In the genomic region with DNA sequence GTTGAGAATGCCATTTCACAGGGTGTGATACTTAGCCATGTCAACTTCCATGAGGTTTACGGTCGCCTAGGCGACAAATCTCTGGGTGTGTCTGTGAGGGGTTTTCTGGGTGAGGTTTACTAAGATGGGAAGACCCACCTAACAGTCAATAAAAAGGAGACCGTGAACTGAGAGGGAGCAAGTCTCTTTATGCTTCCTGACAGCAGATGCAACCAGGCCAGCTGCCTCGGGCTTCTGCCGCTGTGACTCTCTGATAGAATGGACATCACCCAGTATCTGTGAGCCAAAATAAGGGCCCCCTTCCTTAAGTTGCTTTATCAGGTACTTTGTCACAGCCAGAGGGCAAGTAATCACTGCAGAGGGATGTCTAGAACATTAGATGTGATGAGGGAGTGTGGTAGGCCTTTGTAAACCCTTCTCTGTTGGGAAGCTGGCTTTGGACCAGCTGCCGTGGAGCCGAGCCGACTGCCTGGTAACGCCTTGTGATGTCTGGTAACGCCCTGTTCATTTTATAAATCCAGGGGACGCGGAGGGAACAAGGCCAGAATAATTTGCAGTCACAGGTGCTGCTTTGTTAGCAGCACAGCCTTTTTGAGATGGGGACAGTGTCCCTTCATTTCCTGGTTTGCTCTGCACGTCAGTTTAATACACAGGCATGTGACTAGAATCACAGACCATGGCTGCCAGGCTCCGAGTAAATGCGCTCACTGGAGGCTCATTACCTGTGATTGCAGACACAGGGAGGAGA, we compare ENCODE assay signal across 8 mouse cellular contexts. TPM values are rescaled to one million over a fixed set of nuclear protein-coding genes. Genes with fewer than 3 reads are reported as not detected.
DNase-seq lines count a peak whose midpoint lies in the region; ATAC-seq lines count a peak whose summit lies in the region.

No protein-coding gene starts in this region.

- H3K9ac ChIP-seq in midbrain, embryonic 15.5 days: peak overlapping the region; percentile 25; the same call in 1 of the 2 replicates

- peaks cover 49% of the 10 kb centered on the region for H3K4me1 ChIP-seq in midbrain, embryonic 15.5 days

- DNase-seq in lung, postnatal 14 days: peak; percentile 35
- DNase-seq in lung, postnatal 4 days: no peak
- peak; percentile 81 to 84 for DNase-seq in cerebellum, postnatal 25 days
- DNase-seq in gastrocnemius, postnatal 36 days: peak; percentile 34 to 37
- no peak for DNase-seq in liver

- 26% methylated on average over 16 of the region's 16 CpGs for WGBS in midbrain, embryonic 15.5 days

- no peaks in the 10 kb centered on the region for H3K9me3 ChIP-seq in midbrain, embryonic 15.5 days

- no peaks in the 10 kb centered on the region for H3K27me3 ChIP-seq in midbrain, embryonic 15.5 days (replicated peaks)

- peak overlapping the region; percentile 75 for H3K27ac ChIP-seq in midbrain, embryonic 15.5 days

- ATAC-seq in midbrain, embryonic 15.5 days (replicated peaks): peak; percentile 55
- no peak for ATAC-seq in frontal cortex, adult (ENCODE audit: low TSS enrichment)
- no peak for ATAC-seq in erythroid progenitor cell, adult 5-6 weeks (replicated peaks; ENCODE audit: low FRiP score, poor library complexity, severe bottlenecking)

- H3K36me3 ChIP-seq in midbrain, embryonic 15.5 days (replicated peaks): no peaks in the 10 kb centered on the region

- peak overlapping the region; percentile 30 for H3K4me2 ChIP-seq in midbrain, embryonic 15.5 days

- intact Hi-C loops in gastrocnemius, postnatal 36 days (cut with DNase I): no loop called here

- H3K4me3 ChIP-seq in midbrain, embryonic 15.5 days: no peak overlapping the region

RNA-seq across cellular contexts. Expression of a gene that starts 58.8 kb away (rescaled TPM):
- total RNA-seq in gastrocnemius, postnatal 36 days (2021): 1 to 10 TPM; 3.0 to 4.8 TPM
- 102 and 105 TPM in 2 replicates for polyA plus RNA-seq in midbrain, embryonic 15.5 days (2015; fragmentation: Nextera tagmentation; extraction: Ambion mirVana)
- 0.84 and 2.9 TPM in 2 replicates for total RNA-seq in erythroid progenitor cell, adult 5-6 weeks (2015; ENCODE audit: low replicate concordance)
- total RNA-seq in erythroid progenitor cell, adult 5-6 weeks (2017; ENCODE audit: low replicate concordance): 0.61 and 2.6 TPM in 2 replicates

Comparison
In these comparisons a context has a peak if more than half of its experiments do, and no peak if none do; other contexts are left out.
1. DNase-seq: peak in lung, postnatal 14 days (single experiment), cerebellum, postnatal 25 days (2 of 2) and gastrocnemius, postnatal 36 days (2 of 2); none in lung, postnatal 4 days (0 of 2) and liver (single experiment).